Mouse (Mus musculus) lung, postnatal 0 days (tissue): ENCODE measurements around the gene Acox1. TPM values are rescaled to one million over a fixed set of nuclear protein-coding genes. Genes with fewer than 3 reads are reported as not detected.

Experiments used
- ATAC-seq: fragments of 200-750 bp; cut with Nextera tagmentation; 2 replicates; pipeline ENCODE4 v1.8.0; 2017; ENCODE audit warnings: moderate library complexity
- DNase-seq: peaks from one replicate; pipeline ENCODE4 v3.0.0-alpha.2; 2016; ENCODE audit warnings: low spot score
- H3K27ac ChIP-seq: fragments of 300-500 bp; sonication (generic); 2 replicates; pipeline ENCODE4 v1.5.1; 2014; ENCODE audit warnings: antibody characterized with exemption, mild to moderate bottlenecking, low read length, mixed read lengths
- H3K27me3 ChIP-seq: fragments of 300-500 bp; sonication (generic); replicated peaks from 2 replicates; pipeline ENCODE4 v1.6.1; 2014; ENCODE audit warnings: low read length, mixed read lengths; ENCODE audit not compliant: insufficient read depth
- H3K36me3 ChIP-seq: fragments of 300-500 bp; sonication (generic); 2 replicates; pipeline ENCODE4 v1.6.1; 2014; ENCODE audit warnings: low read length, mixed read lengths; ENCODE audit not compliant: insufficient read depth
- H3K4me1 ChIP-seq: fragments of 300-500 bp; sonication (generic); 2 replicates; pipeline ENCODE4 v1.6.1; 2014; ENCODE audit warnings: antibody characterized with exemption, low read depth, low read length, mixed read lengths; ENCODE audit not compliant: insufficient read depth
- H3K4me2 ChIP-seq: fragments of 300-500 bp; sonication (generic); replicated peaks from 2 replicates; pipeline ENCODE4 v1.6.1; 2014; ENCODE audit warnings: low read depth, mild to moderate bottlenecking, low read length, moderate library complexity, mixed read lengths
- H3K4me3 ChIP-seq: fragments of 300-500 bp; sonication (generic); 2 replicates; pipeline ENCODE4 v1.5.1; 2014; ENCODE audit warnings: low read depth, low read length
- H3K9ac ChIP-seq: fragments of 300-500 bp; sonication (generic); replicated peaks from 2 replicates; pipeline ENCODE4 v1.6.1; 2014; ENCODE audit warnings: low read depth, mild to moderate bottlenecking
- H3K9me3 ChIP-seq: fragments of 300-500 bp; sonication (generic); 2 replicates; pipeline ENCODE4 v1.6.1; 2016; ENCODE audit warnings: low read length, mixed read lengths
- CTCF ChIP-seq: IDR thresholded peaks from 2 replicates; pipeline ENCODE4 v1.5.1; 2016; ENCODE audit warnings: antibody characterized with exemption, mild to moderate bottlenecking
- EP300 ChIP-seq: IDR thresholded peaks from 2 replicates; pipeline ENCODE4 v1.6.1; 2016; ENCODE audit warnings: antibody characterized with exemption, mild to moderate bottlenecking, control low read depth
- WGBS: fragments of 180-500 bp; shearing (Covaris S2); extraction: QIAGEN DNeasy Blood & Tissue Kit; methylation state at CpG from one replicate; pipeline ENCODE4 v1.1.7; 2014; 5-methylcytosine and 5-hydroxymethylcytosine counted together
- polyA plus RNA-seq: library from polyadenylated mRNA; unstranded; fragments of >200 nt; fragmentation: Nextera tagmentation; extraction: Ambion mirVana; gene quantifications from 2 replicates; pipeline ENCODE4 v1.2.1, GENCODE M21; 2015

Acox1 gene
- polyA plus RNA-seq, 1 experiment from 2014 or later, result 31.7 TPM

GRCm38 (mm10) chr11:116149341-116149740 is 49.5 kb downstream of the Acox1 start:
- H3K27ac ChIP-seq, result no peak overlapping the region
- no peak overlapping the region for H3K9ac ChIP-seq
- no peaks in the 10 kb centered on the region for H3K27me3 ChIP-seq
- H3K9me3 ChIP-seq, result no peaks in the 10 kb centered on the region
- ATAC-seq (no peak), DNase-seq (no peak)
- no peak overlapping the region for H3K4me3 ChIP-seq
- TF ChIP-seq CTCF, result no peak
- no peak for TF ChIP-seq EP300
- peaks cover 12% of the 10 kb centered on the region; the same call in 1 of the 2 replicates for H3K36me3 ChIP-seq
- H3K4me2 ChIP-seq, result no peak overlapping the region
- 77% methylated on average over 6 of the region's 6 CpGs for WGBS
- H3K4me1 ChIP-seq, result no peaks in the 10 kb centered on the region

GRCm38 (mm10) chr11:116148761-116149221 is 50.1 kb downstream of the Acox1 start:
- Histone ChIP-seq H3K27me3 (no peaks in the 10 kb centered on the region), H3K9ac (no peak overlapping the region), H3K4me2 (no peak overlapping the region), H3K36me3 (peaks cover 10% of the 10 kb centered on the region; the same call in 1 of the 2 replicates), H3K27ac (no peak overlapping the region), H3K4me3 (no peak overlapping the region), H3K9me3 (no peaks in the 10 kb centered on the region), H3K4me1 (no peaks in the 10 kb centered on the region)
- DNase-seq, result no peak
- WGBS, result 49% methylated on average over 20 of the region's 20 CpGs
- no peak for ATAC-seq
- TF ChIP-seq CTCF (no peak), EP300 (no peak)

DNA sequence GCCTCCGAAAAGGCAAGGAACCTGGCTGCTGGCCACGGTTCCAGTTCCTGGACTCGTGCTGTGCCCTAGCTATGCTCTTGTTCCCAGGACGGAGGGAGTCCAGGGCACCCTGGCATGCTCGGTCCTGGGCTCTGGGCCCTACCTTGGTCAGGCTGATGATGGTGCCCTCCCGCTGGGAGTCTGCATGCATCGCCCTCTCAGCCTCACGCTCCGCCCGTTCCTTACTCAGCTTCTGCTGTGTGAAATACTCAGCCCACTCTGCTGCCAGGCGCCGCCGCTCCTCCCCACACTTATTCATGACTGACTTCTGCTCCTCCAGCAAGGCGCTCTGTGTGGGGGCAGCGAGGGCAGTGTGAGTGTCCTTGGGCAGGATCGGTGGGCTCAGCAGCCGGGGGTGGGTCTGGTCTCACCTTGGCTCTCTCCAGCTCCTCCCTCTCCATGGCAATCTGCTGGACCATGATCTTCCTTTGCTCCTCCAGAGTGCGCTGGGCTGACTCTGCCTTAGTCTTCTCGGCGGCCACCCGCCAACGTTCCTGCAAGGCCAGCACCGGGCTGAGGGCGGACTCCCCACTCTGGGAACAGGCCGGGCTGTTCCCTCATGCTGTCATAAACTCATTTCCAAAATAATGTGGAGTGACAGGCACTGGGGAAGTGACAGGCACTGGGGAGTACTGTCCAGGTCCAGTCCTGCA is 52.4 kb downstream of the Acox1 start:
- H3K27ac ChIP-seq, result peak overlapping the region; percentile 59; the same call in 1 of the 2 replicates
- DNase-seq (peak; percentile 70), ATAC-seq (peak; percentile 84)
- peaks cover 13% of the 10 kb centered on the region; the same call in 1 of the 2 replicates for H3K36me3 ChIP-seq
- no peak overlapping the region for H3K4me3 ChIP-seq
- peak overlapping the region; percentile 22; the same call in 1 of the 2 replicates for H3K4me2 ChIP-seq
- WGBS, result 55% methylated on average over 25 of the region's 25 CpGs
- no peaks in the 10 kb centered on the region for H3K27me3 ChIP-seq
- no peak for TF ChIP-seq EP300
- TF ChIP-seq CTCF, result no peak
- H3K9me3 ChIP-seq, result no peaks in the 10 kb centered on the region
- H3K9ac ChIP-seq, result no peak overlapping the region
- no peaks in the 10 kb centered on the region for H3K4me1 ChIP-seq

DNA sequence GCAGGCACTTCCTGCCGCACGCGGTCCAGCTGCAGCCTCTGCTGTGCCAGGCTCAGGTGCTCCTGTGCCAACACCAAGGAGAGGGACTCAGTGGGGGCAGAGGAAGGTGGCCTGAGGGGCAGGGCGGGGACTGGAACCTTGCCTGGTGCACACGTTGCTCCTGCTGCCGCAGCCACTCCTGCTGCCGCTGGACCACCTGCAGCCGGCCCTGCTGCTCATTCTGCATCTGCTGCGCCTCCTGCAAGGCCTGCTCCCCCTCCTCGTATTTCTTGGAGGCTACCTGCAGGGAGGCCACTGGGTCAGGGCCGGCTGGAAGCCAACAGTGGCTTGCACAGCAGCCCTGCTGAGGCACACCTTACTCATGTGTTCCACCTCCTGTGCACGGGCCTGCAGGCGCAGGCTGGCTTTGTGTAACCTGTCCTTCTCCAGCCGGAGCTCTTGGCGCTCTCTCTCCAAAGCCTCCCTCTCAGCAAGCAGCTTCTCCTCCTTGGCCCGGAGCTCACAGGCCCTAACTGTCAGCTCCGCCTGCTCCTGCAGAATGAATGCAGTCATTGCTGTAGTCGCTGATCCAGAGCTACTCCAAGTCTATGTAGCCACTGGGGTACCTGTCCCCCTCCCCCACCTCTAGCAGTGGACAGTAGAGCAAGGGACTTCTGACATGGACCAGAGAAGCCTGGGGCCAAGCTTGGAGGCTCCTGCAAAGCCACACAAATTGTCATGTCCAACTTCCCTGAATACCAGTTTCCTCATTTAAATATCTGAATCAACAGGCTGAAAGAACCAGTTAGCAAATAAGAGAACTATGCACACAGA is 53.2 kb downstream of the Acox1 start:
- H3K9ac ChIP-seq, result no peak overlapping the region
- peak; percentile 20 for ATAC-seq
- DNase-seq, result no peak

DNA sequence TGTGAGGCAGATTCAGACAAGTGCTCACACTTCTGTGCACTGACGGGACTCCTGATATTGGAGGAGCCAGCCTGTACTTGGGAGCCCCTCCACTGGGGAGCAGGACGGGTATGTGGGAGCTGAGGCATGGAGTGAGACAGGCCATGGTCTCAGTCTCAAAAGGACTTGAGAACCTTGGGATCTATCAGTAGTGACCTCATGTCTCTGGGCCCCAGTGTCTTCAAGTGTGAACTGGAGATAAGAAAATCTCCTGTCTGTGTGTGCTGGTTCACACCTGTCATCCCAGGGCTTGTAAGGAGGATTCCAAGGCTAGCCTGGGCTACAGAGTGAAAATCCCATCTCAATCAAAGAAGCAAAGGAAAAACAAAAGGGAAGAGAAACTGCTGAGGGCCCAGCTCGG is 55.4 kb downstream of the Acox1 start:
- ATAC-seq (no peak), DNase-seq (no peak)
- H3K9me3 ChIP-seq, result no peaks in the 10 kb centered on the region
- no peak overlapping the region for H3K9ac ChIP-seq
- H3K36me3 ChIP-seq, result peaks cover 5% of the 10 kb centered on the region; the same call in 1 of the 2 replicates
- WGBS, result 74% methylated on average over 3 of the region's 3 CpGs
- H3K4me3 ChIP-seq, result no peak overlapping the region
- no peak for TF ChIP-seq CTCF
- H3K4me2 ChIP-seq, result no peak overlapping the region
- H3K27me3 ChIP-seq, result no peaks in the 10 kb centered on the region
- no peaks in the 10 kb centered on the region for H3K4me1 ChIP-seq
- H3K27ac ChIP-seq, result no peak overlapping the region

More for the DNA sequence above, 53.2 kb downstream of the Acox1 start:
- H3K4me3 ChIP-seq, result no peak overlapping the region
- peak overlapping the region; percentile 59 for H3K27ac ChIP-seq
- TF ChIP-seq EP300 (no peak), CTCF (no peak)
- 56% methylated on average over 18 of the region's 18 CpGs for WGBS
- no peaks in the 10 kb centered on the region for H3K4me1 ChIP-seq
- H3K27me3 ChIP-seq, result no peaks in the 10 kb centered on the region
- H3K4me2 ChIP-seq, result 0 out of 2 replicates have a peak overlapping the region, but pooled peaks have one; percentile 22
- no peaks in the 10 kb centered on the region for H3K9me3 ChIP-seq
- H3K36me3 ChIP-seq, result peaks cover 10% of the 10 kb centered on the region; the same call in 1 of the 2 replicates

DNA sequence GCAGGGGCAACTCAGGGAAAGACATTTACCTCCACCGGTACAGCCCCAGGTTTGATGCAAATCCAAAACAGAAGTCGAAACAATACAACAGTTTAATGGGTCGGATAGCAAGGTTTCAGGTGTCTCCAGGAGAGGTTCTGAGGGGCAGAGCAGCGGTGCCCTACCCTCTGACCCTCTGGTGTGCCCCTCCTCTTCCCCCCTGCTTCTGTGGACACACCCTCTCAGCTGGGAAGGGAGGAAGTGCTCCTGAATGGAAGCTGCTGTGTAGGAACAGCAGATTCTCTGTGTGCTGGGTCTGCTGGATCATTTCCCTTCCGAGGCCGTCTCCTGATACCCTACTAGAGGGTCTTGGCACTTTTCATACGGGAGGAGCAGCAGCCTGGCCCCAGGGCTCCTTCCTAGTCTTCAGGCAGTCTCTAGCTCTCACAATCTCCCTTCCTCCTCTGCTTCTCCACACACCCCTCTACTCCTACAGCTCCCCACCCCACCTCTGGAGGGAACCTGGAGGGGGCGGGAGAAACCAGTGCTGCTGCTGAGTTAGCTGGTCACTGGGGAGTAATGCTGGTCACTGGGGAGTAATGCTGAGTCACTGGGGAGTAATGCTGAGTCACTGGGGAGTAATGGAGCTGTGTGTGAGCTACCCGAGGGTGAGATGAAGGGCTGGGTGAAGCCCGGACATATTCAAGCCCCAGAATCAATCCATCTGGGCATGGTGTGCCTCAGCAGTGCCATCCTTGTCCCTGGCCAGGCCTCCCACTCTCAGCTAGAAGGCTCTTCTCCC is 56.4 kb downstream of the Acox1 start:
- peaks cover 5% of the 10 kb centered on the region; the same call in 1 of the 2 replicates for H3K36me3 ChIP-seq
- ATAC-seq (no peak), DNase-seq (no peak)
- TF ChIP-seq CTCF (no peak), EP300 (no peak)
- WGBS, result 65% methylated on average over 10 of the region's 10 CpGs
- H3K9ac ChIP-seq, result no peak overlapping the region
- H3K4me3 ChIP-seq, result no peak overlapping the region
- H3K4me2 ChIP-seq, result no peak overlapping the region
- H3K4me1 ChIP-seq, result no peaks in the 10 kb centered on the region
- no peaks in the 10 kb centered on the region for H3K27me3 ChIP-seq
- no peaks in the 10 kb centered on the region for H3K9me3 ChIP-seq
- no peak overlapping the region for H3K27ac ChIP-seq
